Mouse (Mus musculus): Measurements from ENCODE around the gene Aloxe3. TPM values are rescaled to one million over a fixed set of nuclear protein-coding genes. Genes with fewer than 3 reads are reported as not detected.

Aloxe3 gene
- total and polyA plus RNA-seq, 3 experiments: 0.13 to 0.23 TPM; not detected in 1

- H3K9me3 ChIP-seq (replicated peaks; ENCODE audit: low read length): peaks cover 4% of the 10 kb centered on the region
- H3K27me3 ChIP-seq (replicated peaks): peaks cover 25% of the 10 kb centered on the region
- no peak for DNase-seq (ENCODE audit: extremely low read depth)
- H3K79me2 ChIP-seq (replicated peaks; ENCODE audit: control insufficient read depth, extremely low read depth, insufficient read depth, poor library complexity, severe bottlenecking): peaks cover 29% of the 10 kb centered on the region
- peak overlapping the region; percentile 74; the same call in 1 of the 2 replicates for H3K4me2 ChIP-seq (ENCODE audit: insufficient read depth, low read depth, poor library complexity, severe bottlenecking)
- no peak overlapping the region for H3K4me3 ChIP-seq (replicated peaks in 1 of 3; ENCODE audit: low read depth in 2 of 3, low read length in 2 of 3, poor library complexity in 1 of 3)
- H3K9ac ChIP-seq (ENCODE audit: insufficient read depth, low read depth): 0 out of 2 replicates have a peak overlapping the region, but pooled peaks have one; percentile 96
- TF ChIP-seq E2F4 (IDR thresholded peaks at IDR 0.05; ENCODE audit: insufficient replicate concordance, low read depth, low read length) (no peak), MAX (IDR thresholded peaks at IDR 0.05; ENCODE audit: low read length) (no peak)
- in situ Hi-C loops (cut with MboI; ENCODE audit: low pct_ligation_motif_present, low pct_unique_long_range_greater_than_20kb, low sequenced_read_pairs) (loop anchor here (25.0 kb wide), 1 partner anchor 925 kb away; the partner anchor contains the start of genes Acadvl, Dlg4 and Dvl2), dilution Hi-C loops (cut with MboI; ENCODE audit: extremely low pct_ligation_motif_present, extremely low pct_unique_long_range_greater_than_20kb, low sequenced_read_pairs) (no loop called here)
- no peak overlapping the region for H3K27ac ChIP-seq (ENCODE audit: insufficient read depth, low read depth)
- peaks cover 20 to 45% of the 10 kb centered on the region in 2 experiments for H3K4me1 ChIP-seq (ENCODE audit: control insufficient read depth in 1 of 2, insufficient read depth in 2 of 2)
- peaks cover 20 to 32% of the 10 kb centered on the region in 2 experiments for H3K36me3 ChIP-seq (replicated peaks in 1 of 2; ENCODE audit: control insufficient read depth in 1 of 2, insufficient read depth in 1 of 2, low read length in 1 of 2)
These were observed 38.1 kb upstream of the Aloxe3 start for GRCm38 (mm10) chr11:69087597-69087996.

- Histone ChIP-seq H3K79me2 (replicated peaks; ENCODE audit: control insufficient read depth, extremely low read depth, insufficient read depth, poor library complexity, severe bottlenecking) (peaks cover 29% of the 10 kb centered on the region), H3K36me3 (replicated peaks in 1 of 2; ENCODE audit: control insufficient read depth in 1 of 2, insufficient read depth in 1 of 2, low read length in 1 of 2) (peaks cover 23 to 37% of the 10 kb centered on the region in 2 experiments), H3K4me3 (replicated peaks in 1 of 3; ENCODE audit: low read depth in 2 of 3, low read length in 2 of 3, poor library complexity in 1 of 3) (peak within 1 kb of the TSS; percentile 89 to 99 (median 89)), H3K27ac (ENCODE audit: insufficient read depth, low read depth) (peak within 1 kb of the TSS; percentile 57), H3K9me3 (replicated peaks; ENCODE audit: low read length) (peaks cover 4% of the 10 kb centered on the region), H3K9ac (ENCODE audit: insufficient read depth, low read depth) (peak within 1 kb of the TSS; percentile 96), H3K4me2 (ENCODE audit: insufficient read depth, low read depth, poor library complexity, severe bottlenecking) (peak within 1 kb of the TSS; percentile 74), H3K4me1 (ENCODE audit: control insufficient read depth in 1 of 2, insufficient read depth in 2 of 2) (peaks cover 23 to 48% of the 10 kb centered on the region in 2 experiments), H3K27me3 (replicated peaks) (peaks cover 22% of the 10 kb centered on the region)
- in situ Hi-C loops (cut with MboI; ENCODE audit: low pct_ligation_motif_present, low pct_unique_long_range_greater_than_20kb, low sequenced_read_pairs) (loop anchor here (25.0 kb wide), 1 partner anchor 924 kb away; the partner anchor contains the start of genes Acadvl, Dlg4 and Dvl2), dilution Hi-C loops (cut with MboI; ENCODE audit: extremely low pct_ligation_motif_present, extremely low pct_unique_long_range_greater_than_20kb, low sequenced_read_pairs) (no loop called here)
- peak; percentile 83 for DNase-seq (ENCODE audit: extremely low read depth)
- TF ChIP-seq JUN (IDR thresholded peaks at IDR 0.05; ENCODE audit: insufficient read depth, low read depth, low read length): no peak
- TF ChIP-seq NELFE (IDR thresholded peaks at IDR 0.05; ENCODE audit: low read depth, low read length): peak; percentile 87
- no peak for TF ChIP-seq GABPA (IDR thresholded peaks at IDR 0.05; ENCODE audit: insufficient replicate concordance, low read depth, low read length)
- no peak for TF ChIP-seq MAFK (IDR thresholded peaks at IDR 0.05; ENCODE audit: insufficient replicate concordance, low read length)
- no peak for TF ChIP-seq MAX (IDR thresholded peaks at IDR 0.05; ENCODE audit: low read length)
- peak; percentile 53; the same call in 1 of the 2 replicates for TF ChIP-seq CHD1 (IDR thresholded peaks at IDR 0.05; ENCODE audit: low read depth, low read length)
- no peak for TF ChIP-seq CTCF (conservative IDR thresholded peaks at IDR 0.05 in 1 of 2, IDR thresholded peaks at IDR 0.05 in 1 of 2; ENCODE audit: low read depth in 2 of 2, low read length in 2 of 2)
- TF ChIP-seq USF2 (conservative IDR thresholded peaks at IDR 0.05; ENCODE audit: low read depth, low read length): no peak
- TF ChIP-seq ETS1 (conservative IDR thresholded peaks at IDR 0.05; ENCODE audit: low read depth, low read length): peak; percentile 21; the same call in 1 of the 2 replicates
- TF ChIP-seq SIN3A (IDR thresholded peaks at IDR 0.05; ENCODE audit: low read length): peak; percentile 62; the same call in 1 of the 2 replicates
- no peak for TF ChIP-seq ZKSCAN1 (IDR thresholded peaks at IDR 0.05; ENCODE audit: borderline replicate concordance, low read depth, low read length)
- TF ChIP-seq E2F4 (IDR thresholded peaks at IDR 0.05; ENCODE audit: insufficient replicate concordance, low read depth, low read length): no peak
- no peak for TF ChIP-seq TBP (conservative IDR thresholded peaks at IDR 0.05; ENCODE audit: low read depth, low read length)
- TF ChIP-seq JUND (conservative IDR thresholded peaks at IDR 0.05; ENCODE audit: low read depth, low read length): no peak
- TF ChIP-seq MXI1 (IDR thresholded peaks at IDR 0.05; ENCODE audit: low read depth, low read length): peak; percentile 71; the same call in 1 of the 2 replicates
- no peak for TF ChIP-seq IRF4 (IDR thresholded peaks at IDR 0.05; ENCODE audit: low read depth, low read length)
- TF ChIP-seq MAZ (IDR thresholded peaks at IDR 0.05; ENCODE audit: low read depth, low read length): peak; percentile 60
- no peak for TF ChIP-seq SMC3 (IDR thresholded peaks at IDR 0.05; ENCODE audit: low read depth, low read length)
- TF ChIP-seq ELF1 (IDR thresholded peaks at IDR 0.05; ENCODE audit: low read depth, low read length): peak; percentile 81
- no peak for TF ChIP-seq RAD21 (IDR thresholded peaks at IDR 0.05; ENCODE audit: low read depth, low read length)
- peak; percentile 27; the same call in 1 of the 2 replicates for TF ChIP-seq HCFC1 (IDR thresholded peaks at IDR 0.05; ENCODE audit: low read depth, low read length)
- TF ChIP-seq UBTF (IDR thresholded peaks at IDR 0.05; ENCODE audit: low read depth, low read length): 0 out of 2 replicates have a peak, but pooled peaks have one; percentile 86
- no peak for TF ChIP-seq KAT2A (IDR thresholded peaks at IDR 0.05; ENCODE audit: insufficient replicate concordance, low read length)
- no peak for TF ChIP-seq RCOR1 (conservative IDR thresholded peaks at IDR 0.05; ENCODE audit: low read depth, low read length)
- TF ChIP-seq CHD2 (IDR thresholded peaks at IDR 0.05; ENCODE audit: low read length): 0 out of 2 replicates have a peak, but pooled peaks have one; percentile 17
- TF ChIP-seq EP300 (IDR thresholded peaks at IDR 0.05; ENCODE audit: low read length): no peak
- TF ChIP-seq ZC3H11A (IDR thresholded peaks at IDR 0.05; ENCODE audit: low read depth, low read length): no peak
- TF ChIP-seq NRF1 (IDR thresholded peaks at IDR 0.05; ENCODE audit: low read depth, low read length): peak; percentile 38; the same call in 1 of the 2 replicates
- TF ChIP-seq TCF12 (IDR thresholded peaks at IDR 0.05; ENCODE audit: low read depth, low read length): peak; percentile 70
These were observed 37.4 kb upstream of the Aloxe3 start, which contains the start of gene Vamp2 for GRCm38 (mm10) chr11:69088103-69088855. Gene Vamp2, plus strand, starts transcription at chr11:69088490.

Data from CH12.LX (cell line).